Mouse (Mus musculus): ENCODE measurements around the gene Ciapin1.
"Not testable (repeated sequence)": the region's sequence is repeated elsewhere in the genome, so short reads cannot be mapped to it uniquely, and the experiment has no call there.

The Ciapin1 gene

DNA sequence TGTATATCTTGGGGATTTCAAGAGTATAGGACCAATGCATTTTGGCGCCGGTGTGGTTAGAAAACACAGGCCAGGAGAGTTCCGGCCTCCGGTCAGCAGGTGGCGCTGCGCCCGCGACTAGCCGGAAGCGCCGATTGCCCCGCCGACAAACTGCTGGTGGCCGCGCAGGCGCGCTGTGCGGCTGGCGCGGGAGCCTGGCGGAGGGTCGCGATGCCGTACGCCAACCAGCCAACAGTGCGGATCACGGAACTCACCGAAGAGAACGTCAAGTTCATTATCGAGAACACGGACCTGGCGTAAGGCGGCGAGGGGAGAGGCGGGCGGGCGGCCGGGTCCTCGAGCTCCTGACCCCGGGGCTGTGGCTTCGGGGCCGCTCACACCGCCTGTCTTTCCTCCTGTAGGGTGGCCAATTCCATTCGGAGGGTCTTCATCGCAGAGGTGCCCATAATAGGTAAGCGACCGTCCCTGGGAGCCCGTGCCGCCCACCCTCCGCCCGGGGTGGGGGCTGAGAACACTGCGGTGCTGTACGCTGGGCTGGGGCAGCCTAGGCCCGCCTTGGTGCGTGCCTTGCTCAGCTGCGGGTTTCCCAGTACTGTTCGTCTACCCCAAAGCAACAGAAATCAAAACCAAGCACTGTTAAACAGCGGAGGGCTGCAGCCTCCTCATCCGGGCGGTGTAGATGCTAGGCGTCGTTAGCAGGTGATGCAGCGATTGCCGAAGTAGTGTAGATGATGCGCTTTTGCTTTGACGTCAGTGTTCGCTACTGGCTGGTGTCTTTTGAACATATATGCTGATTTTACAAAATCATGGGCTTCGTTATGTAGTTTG lies 19.4 kb upstream of the Ciapin1 start, which contains the start of gene Polr2c:
TSS of gene Polr2c (plus strand) at position 105 of the 828 bp plus-strand sequence.
- peak; percentile 58 for DNase-seq (ENCODE audit: low read depth, low spot score)

DNA sequence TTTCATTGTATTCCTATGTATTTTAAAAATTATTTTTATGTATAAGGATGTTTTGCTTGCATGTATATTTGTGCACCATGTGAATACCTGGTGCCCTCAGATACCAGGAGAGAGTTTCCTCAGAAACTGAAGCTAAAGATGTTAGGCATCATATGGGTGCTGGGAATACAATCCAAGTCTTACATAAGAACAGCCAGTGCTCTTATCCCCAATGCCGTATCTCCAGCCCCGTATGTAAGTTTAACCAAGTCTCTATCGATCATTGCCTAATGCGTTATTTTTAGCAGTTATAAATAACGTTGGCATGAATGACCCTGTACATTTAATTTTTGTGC lies 18.8 kb upstream of the Ciapin1 start:
- DNase-seq (ENCODE audit: low read depth, low spot score): no peak

DNA sequence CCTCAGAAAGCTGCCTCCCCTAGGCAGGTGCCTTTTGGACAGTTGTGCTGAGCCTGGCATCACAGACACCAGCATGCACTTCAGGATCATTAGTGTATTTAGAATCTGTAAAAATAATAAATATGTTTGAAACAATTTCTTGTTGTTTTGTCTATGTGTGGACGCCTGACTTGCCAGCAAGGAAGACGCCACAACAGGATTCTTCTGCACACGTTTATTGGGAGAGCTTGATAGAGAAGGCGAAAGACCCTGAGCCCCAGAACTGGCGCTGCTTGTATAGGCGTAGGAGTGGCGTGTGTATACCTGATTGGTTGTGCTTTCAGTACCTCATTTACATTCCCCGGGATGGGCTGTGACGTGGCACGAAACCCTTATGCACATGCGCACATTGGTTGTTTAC lies 16.6 kb upstream of the Ciapin1 start:
- not testable (repeated sequence) for DNase-seq (ENCODE audit: low read depth, low spot score)

DNA sequence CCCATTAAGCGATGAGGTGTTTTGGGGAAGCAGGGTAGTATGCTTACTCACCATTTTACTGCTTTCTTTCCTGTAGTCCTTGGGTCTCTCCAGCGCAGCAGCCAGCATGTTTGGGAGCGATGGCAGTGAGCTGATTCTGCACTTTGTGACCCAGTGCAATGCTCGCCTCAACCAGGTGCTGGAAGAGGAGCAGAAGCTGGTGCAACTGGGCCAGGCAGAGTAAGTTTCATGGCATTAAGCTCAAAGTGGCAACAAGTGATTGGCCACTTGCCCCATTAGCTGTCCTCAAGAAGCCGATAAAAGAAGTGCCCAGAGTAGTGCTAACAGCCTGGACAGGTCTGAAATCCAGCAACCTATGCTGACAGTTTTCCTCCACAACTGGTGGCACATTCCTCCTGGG lies 11.9 kb upstream of the Ciapin1 start:
- DNase-seq (ENCODE audit: low read depth, low spot score): no peak

DNA sequence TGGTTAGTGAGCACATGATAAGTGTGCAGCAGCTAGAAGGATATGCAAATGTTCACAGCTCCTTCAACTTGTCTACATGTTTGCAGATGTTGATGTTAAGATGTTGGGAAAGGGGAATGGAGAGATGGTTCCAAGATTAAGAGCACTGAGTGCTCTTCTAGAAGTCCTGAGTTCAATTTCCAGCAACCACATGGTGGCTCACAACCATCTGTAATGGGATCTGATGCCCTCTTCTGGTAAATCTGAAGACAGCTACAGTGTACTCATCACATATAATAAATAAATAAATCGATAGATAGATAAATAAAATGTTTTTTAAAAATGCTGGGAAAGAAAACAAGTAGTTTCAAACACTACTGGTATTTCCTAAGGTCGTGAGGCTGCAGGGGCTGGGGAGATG lies 3.0 kb upstream of the Ciapin1 start:
- DNase-seq (ENCODE audit: low read depth, low spot score): no peak

DNA sequence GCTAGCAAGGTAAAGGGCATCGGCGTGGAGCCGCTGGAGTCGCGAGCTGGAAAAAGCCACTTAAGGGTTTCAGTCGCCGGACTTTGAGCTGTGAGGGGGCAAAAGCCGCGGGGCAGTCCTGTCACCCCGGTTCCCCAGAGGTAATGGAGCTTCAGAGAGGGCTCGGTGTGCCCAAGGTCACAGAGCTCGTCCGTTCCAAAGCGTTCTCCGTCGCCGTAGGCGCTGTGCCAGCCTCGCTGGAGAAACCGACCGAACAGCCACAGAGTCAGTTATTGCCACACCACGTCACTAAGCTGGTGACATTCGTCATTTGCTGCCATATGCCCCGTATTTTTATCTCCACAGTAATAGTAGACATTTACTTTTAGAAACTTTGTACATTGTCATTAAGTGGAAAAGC lies 442 bp upstream of the Ciapin1 start:
- DNase-seq (ENCODE audit: low read depth, low spot score): peak; percentile 39

DNA sequence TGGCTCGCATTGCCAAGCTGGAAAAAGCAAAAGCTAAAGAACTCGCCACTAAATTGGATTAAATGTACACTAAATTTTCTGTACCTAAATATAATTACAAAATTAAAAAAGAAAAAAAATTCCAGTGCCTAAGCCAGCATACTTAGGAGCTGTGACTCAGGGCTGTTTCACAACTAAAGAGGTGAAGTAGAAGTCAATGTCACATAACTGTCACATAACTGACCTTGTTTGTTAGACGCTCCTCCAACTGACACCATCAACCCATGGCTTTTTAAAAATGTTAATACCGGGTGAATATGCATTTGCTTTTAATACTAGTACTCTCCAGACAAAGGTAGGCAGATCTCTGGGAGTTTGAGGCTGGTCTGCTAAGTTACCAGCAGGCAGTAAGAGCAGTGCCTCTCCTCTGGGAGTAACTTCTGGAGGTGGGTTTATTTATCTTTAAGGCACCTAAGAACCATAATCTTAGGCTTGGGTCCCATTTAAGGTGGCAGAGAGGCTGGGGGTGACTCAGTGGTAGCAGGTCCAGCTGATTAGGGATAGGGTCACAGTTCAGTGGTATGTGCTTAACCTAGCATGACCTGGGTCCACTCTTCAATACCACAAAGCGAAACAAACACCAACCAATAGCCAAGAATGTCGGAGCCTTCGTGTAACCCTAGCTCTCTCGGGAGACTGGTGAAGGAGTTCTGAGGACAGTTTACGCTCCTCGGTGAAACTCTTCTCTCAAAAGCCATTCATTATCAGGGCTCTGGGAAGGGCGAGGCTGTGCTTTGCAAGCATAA lies 1.5 kb downstream of the Ciapin1 start:
- no peak for DNase-seq (ENCODE audit: low read depth, low spot score)

DNA sequence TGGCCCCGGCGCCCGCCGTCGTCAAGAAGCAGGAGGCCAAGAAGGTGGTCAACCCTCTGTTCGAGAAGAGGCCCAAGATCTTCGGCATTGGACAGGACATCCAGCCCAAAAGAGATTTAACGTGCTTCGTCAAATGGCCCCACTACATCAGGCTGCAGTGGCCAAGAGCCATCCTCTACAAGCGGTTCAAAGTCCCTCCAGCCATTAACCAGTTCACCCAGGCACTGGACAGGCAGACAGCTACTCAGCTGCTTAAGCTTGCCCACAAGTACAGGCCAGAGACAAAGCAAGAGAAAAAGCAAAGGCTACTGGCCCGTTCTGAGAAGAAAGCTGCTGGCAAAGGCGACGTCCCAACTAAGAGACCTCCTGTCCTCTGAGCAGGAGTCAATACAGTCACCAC lies 2.4 kb downstream of the Ciapin1 start:
- DNase-seq (ENCODE audit: low read depth, low spot score): not testable (repeated sequence)

DNA sequence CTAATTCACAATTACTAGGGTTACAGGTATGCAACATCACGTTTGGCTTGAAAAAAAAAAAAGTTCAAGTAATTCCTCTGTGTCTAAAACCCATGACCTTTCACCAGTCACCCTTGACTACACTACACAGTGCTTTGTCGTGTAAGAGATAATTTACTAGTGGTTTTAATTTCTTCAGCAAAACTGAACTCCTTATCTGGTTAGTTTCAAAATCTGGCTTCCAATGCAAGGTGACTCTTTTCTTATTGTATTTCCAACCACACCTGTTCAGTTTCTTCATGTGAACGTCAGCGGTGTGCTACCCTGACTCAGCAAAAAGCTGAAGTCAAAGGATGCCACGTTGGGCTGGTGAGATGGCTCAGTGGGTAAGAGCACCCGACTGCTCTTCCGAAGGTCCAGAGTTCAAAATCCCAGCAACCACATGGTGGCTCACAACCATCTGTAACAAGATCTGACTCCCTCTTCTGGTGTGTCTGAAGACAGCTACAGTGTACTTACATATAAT lies 4.2 kb downstream of the Ciapin1 start:
- DNase-seq (ENCODE audit: low read depth, low spot score): not testable (repeated sequence)

DNA sequence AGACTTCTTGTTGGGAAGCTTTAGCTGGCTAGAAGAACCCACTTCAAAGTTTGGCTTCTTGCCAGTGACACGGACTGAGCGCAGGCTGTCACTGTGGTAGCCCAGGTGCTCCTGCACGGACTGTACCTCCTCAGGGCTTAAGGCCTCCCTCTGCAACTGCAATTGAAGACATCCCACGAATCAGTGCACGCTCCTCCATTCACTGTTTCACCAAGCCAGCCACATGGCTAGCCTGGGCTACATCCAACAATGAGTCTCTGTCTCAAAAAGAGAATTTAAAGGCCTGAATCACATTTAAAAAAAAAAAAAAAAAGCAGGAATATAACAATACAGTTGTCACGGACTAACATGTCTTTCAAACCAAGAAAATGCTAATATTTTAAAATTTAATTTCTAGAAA lies 9.9 kb downstream of the Ciapin1 start:
- DNase-seq (ENCODE audit: low read depth, low spot score): no peak

DNA sequence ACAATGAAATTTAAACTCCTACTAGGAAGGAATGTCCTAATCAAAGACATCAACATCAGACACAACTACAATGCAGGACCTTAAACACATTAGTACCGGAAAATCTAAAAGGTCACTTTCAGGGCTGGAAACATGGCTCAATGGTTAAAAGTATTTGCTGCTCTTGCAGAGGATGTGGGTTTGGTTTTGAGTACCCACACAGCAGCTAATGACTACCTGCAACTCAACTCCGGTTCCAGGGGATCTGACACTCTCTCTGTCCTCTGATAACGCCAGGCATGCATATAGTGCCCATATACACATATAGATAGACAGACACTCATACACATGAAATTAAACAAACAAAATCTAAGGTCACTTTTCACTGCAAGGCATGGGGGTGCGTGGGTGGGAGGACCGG lies 11.9 kb downstream of the Ciapin1 start:
- DNase-seq (ENCODE audit: low read depth, low spot score): no peak

DNA sequence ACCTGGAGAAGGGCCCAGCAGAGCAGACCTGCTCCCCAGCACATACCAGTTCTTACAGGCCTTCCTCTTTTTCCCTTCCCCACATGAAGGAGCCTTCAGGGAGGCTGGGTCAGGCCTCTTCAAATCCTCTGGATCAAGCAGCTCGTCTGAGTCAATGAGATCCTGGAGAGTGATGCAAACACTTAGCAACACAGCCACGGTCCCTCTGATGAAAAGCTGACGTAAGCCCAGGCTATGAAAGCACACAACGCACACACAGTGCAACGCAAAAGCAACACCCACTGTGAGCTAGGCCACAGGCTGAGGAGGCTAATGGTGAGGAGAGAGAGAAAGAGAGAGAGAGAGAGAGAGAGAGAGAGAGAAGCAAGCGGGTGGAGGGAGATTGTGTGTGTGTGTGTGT lies 13.0 kb downstream of the Ciapin1 start:
- DNase-seq (ENCODE audit: low read depth, low spot score): no peak

DNA sequence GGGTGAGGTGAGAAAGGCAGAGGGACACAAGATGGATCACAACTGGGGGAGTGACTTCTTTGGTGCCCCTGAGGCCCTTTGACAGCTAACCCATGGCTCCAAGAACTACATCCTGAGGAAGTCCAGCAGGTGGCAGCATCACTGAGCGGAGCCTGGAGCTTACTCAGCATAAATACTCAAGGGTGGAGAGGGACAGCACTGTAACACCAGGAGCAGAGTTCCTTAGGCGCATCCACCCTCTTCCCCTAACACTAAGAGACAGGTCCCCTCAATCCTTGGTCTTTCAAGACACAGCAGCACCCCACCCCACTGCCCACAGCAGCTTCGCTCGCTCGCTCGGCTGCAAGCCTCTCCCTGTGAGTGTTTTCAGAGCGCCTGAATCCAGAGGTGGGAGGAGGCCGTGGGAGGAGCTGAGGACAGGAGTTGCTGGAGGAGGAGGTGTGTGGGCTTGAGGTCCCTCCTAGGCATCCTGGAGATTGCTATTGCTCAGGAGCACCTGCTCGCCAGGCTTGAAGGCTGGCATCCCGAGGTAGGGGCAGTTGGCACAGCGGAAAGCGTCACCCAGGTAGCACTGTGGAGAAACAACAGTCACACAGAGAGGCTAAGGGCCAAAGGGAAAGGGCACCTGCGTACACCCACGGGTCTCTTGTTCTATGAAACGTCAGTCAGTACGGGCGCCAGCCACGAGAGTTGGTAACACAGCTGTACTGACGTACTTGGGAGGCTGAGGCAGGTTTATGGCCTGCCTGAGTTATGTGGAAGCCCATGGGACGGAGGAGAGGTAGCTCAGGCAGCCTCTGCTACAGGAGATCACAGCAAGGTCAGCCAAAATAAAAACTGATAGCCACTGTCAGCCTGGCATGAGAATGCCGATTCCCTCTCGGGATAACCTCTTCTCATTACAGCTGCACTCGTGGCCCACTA lies 15.3 kb downstream of the Ciapin1 start:
- no peak for DNase-seq (ENCODE audit: low read depth, low spot score)

DNA sequence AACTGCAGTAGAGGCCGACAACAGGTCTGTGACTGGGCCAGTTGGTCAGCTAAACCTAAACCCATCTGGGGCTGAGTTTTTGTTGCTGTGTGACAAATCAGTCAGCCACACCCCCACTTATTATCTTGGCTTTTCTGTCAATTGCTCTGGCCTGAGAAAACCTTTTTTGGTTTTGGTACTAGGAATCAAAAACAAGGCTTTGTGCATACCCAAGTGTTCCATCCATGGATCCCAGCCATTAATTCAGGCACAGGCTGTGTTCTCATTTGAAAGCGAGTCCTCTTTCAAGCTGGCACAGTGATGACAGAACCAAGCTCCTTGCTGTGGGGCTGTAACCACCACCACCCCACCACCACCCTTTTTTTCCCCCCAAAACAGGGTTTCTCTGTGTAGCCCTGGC lies 16.8 kb downstream of the Ciapin1 start:
- no peak for DNase-seq (ENCODE audit: low read depth, low spot score)

DNA sequence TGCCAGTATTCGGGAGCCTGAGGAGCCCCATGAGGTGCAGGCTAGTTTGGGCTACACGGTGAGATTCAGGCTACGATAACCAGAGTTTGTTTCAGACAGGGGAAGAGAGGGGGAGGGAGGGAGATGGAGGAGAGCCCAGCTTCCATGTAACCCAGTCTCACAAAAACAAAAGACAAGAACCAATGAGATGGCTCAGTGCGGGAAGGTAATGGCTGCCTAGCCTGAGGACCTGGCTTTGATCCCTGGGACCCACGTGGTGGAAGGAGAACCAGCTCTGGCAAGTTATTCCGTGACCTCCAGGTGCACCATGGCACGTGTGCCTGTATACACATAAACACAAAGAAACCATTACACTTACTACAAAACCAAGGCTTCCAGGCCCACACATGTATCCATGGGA lies 17.6 kb downstream of the Ciapin1 start:
- DNase-seq (ENCODE audit: low read depth, low spot score): no peak

DNA sequence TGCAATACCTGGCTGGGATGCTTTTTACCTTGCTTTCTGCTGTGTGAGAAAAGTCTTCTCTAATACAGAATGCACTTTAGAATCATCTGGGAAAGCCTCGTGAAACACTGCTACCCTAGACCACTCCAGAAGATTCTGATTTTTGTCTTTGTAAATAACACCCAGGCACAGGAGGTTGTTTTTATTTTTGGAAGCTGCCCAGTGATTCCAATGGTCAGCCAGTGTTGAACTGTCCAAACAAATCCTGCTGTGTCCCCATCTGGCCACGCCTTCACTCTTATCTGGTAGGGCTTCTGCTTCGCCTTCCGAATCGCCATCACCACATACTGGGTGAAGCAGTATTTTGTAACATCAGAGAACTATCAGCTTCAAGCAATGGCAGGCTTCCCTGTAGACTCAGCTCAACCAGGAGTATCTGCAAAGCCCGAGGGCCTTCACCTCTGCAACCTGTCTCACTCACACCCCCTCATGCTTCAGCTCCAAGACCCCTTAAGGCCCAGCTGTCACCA lies 18.4 kb downstream of the Ciapin1 start:
- DNase-seq (ENCODE audit: low read depth, low spot score): no peak

DNA sequence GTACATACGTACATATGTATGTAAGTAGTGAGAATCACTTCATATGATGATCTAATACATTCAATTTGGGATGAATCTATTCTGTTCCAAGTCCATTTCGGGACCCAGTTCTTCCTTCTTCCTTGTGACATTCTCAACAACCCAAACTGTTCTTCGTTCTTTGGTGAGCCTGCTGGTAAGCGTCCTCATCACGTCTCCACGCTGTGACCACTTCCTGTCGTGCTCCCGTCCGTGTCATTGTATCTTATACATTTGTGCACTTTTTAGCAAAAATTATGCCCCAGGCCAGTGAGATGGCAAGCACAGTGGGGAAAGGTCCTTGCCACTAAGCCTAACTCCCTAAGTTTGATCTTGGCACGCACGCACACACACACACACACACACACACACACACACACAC lies 20.2 kb downstream of the Ciapin1 start:
- DNase-seq (ENCODE audit: low read depth, low spot score): no peak

DNA sequence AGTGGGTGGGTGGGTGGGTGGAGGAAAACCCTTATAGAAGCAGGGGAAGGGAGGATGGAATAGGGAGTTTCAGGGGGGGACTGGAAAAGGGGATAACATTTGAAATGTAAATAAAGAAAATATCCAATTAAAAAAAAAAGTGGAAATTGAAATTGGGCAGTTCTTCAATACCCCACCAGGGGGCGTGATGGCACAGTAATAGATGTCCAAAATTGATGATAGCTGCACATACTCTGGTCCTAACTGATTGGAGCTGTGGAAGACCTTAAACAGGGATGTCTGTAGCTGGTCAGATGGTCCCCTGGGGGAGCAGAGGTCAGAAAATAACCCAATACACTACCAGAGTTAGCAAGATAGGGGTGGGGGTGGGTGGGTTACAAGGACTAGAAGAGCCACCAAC lies 23.6 kb downstream of the Ciapin1 start:
- DNase-seq (ENCODE audit: low read depth, low spot score): no peak

DNA sequence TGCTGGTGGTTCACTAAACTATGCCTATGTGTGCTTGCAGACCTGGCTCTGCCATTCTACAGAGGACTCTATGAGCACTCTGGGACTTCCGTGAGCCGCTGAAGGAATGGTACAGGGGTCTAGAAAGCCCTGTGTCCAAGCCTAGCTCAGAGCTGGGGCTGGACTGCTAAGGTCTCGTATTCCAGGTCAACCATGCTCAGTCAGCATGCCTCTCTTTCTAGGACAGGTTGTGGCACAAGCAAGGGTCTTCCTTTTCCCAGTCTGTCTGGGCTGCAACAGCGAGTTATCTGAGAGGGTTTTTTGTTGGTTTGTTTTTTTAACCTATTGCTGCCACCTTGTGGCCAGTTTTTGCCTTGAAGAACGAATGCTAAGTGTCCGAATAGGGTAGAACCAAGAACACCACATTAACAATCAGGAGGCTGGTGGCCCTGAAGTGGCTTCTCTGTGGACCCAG lies 25.5 kb downstream of the Ciapin1 start:
- peak; percentile 74 for DNase-seq (ENCODE audit: low read depth, low spot score)

DNA sequence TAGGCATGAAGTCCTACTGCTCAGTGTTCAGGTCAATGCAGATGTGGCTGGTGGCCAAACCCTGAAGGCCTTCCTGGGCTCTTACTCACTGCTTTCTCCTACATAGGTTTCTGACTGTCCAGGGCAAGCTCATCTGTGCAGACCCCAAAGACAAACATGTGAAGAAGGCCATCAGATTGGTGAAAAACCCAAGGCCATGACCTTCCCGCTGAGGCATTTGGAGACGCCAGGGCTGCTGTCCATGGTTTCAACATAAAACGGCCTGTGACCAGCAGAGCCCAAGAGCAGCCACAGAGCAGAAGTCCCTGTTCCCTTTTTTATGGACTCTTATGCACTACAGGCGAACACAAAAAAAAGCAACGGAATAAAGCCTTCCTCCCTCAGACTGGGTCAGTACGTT lies 26.5 kb downstream of the Ciapin1 start:
- no peak for DNase-seq (ENCODE audit: low read depth, low spot score)

DNA sequence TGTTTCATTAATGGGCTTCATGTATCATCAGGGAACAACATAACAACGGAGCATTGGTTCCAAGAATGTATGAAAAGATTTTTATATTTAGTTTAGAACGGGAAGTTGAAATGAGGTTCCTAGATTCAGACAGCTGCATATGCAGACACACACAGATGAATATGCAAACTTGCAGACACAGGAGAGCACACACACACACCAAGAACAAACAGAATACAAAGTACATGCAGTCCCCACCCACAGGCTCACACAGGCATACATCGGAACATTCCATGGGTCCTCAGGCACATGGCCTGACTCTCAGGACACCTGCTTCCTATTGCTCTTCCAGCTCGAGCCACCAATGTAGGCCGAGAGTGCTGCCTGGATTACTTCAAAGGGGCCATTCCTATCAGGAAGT lies 27.3 kb downstream of the Ciapin1 start:
- no peak for DNase-seq (ENCODE audit: low read depth, low spot score)

DNA sequence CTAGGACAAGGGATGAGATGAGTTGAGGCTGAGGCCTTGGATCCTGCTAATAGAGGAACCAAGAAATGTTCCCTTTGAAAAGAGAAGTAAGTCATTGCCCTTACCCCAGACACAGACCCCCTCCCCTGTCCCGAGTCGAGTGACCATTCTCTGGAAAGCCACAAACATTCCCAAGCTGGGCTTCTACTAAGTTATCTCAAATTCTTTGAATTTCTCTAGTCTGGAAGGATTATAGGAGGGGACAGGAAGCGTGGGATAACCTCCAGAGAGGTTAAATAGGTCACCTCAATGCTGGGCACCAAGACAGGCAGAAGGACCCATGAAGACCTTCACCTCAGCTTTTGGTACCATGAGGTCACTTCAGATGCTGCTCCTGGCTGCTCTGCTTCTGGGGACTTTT lies 28.0 kb downstream of the Ciapin1 start, which contains the start of gene Ccl17:
TSS of gene Ccl17 (plus strand) at position 301 of the 400 bp plus-strand sequence.
- DNase-seq (ENCODE audit: low read depth, low spot score): no peak

Measured in telencephalon, adult 2 months (tissue).